Mouse (Mus musculus): Measurements from ENCODE around the gene Runx2.

The Runx2 gene

GRCm38 (mm10) chr17:44714116-44714515, 100.5 kb downstream of the Runx2 start:
- no peak for DNase-seq (ENCODE audit: low read depth, low spot score)

DNA sequence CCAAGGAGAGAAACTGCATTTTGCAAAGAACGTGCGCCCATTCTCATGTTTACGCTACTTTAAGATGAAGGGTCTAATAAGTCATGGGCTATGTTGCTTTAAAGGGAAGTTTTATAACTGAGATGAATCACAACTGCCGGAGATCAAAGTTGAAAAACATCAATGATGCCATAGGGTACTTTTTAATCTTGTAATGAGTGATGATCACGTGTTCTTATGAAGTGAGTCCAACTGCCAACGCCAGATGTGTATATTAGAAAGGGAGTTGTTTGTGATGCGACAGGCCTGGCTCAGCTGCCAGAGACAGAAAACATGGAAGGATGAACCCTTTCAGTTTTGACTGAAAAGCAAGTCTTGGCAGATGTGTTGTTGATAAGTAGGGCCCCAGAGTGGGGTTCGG, 101.2 kb downstream of the Runx2 start:
- no peak for DNase-seq (ENCODE audit: low read depth, low spot score)

GRCm38 (mm10) chr17:44709516-44710252, 104.9 kb downstream of the Runx2 start:
- no peak for DNase-seq (ENCODE audit: low read depth, low spot score)

- no peak for DNase-seq (ENCODE audit: low read depth, low spot score)
Observed at GRCm38 (mm10) chr17:44707956-44708355, 106.6 kb downstream of the Runx2 start.

- DNase-seq (ENCODE audit: low read depth, low spot score): no peak
Observed at GRCm38 (mm10) chr17:44706531-44706930, 108.1 kb downstream of the Runx2 start.

DNA sequence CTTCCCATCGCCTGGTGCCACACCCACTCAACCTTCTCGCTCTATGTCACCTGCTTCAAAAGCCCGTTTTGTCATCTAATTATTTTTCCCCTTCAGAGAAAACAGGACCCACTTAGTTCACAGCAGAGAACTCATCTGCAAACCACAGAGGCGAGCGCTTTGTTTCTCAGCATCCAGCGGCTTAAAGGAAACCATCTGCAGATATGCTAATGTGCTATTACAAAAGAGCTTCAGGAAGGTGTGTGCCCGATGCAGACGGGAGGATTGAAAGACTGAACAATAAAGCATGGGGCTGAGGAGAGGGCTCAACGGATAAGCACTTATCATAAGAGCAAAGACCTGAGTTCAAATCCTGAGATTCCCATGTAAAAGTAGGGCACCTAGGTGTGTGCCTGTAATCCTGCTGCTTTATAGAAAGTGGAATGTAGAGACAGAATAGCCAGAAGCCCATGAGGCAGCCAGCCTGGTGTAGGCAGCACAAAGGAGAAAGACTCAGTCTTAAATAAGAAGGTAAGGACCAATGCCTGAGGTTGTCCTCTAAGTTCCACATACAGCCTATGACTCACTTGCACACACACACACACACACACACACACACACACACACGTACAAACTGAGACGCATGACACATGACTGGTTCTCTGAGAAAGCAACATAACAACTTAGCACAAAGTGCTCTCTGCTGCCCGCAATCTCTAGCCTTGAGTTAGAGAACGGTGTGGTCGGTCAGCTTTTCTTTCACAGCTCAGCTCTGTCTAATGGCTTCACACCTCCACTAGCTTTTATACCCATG, 111.9 kb downstream of the Runx2 start:
- DNase-seq (ENCODE audit: low read depth, low spot score): no peak

DNA sequence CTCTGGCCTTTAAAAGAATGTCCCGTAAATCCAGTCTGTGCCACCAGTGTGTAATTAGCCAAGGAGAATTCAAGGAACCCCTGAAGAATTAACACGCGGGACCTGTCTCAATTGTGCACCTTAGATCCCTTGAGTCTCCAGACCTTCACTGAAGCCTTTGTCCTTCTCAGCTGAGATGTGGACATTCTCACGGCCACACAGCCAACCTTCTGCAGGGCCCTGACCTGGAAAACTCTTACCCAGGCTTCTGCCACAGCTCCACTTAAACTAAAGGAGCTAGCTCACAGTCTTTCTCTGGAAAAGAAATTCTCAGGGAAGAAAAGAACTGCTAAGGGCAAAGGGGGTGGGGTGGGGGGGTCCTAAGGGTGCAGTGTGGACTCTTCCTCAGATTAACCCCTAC, 113.1 kb downstream of the Runx2 start:
- no peak for DNase-seq (ENCODE audit: low read depth, low spot score)

GRCm38 (mm10) chr17:44700326-44700725, 114.3 kb downstream of the Runx2 start:
- DNase-seq (ENCODE audit: low read depth, low spot score): no peak

- DNase-seq (ENCODE audit: low read depth, low spot score): no peak
Observed at GRCm38 (mm10) chr17:44697053-44697452, 117.5 kb downstream of the Runx2 start.

DNA sequence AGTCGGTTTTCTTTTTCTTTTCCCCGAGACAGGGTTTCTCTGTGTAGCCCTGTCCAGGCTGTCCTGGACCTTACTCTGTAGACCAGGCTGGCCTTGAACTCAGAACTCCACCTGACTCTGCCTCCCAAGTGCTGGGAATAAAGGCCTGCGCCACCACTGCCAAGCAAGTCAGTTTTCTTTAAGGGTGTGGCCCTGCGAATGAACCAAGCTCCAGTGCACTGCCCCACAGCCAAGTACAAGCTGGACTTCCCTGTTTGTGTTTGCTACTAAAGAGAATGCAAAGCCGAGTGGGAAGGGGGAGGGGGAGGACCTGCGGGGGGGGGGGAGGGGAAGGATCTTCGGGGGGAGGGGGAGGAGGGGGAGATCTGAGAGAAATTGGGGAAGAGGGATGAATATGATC, 121.0 kb downstream of the Runx2 start:
- no peak for DNase-seq (ENCODE audit: low read depth, low spot score)

DNA sequence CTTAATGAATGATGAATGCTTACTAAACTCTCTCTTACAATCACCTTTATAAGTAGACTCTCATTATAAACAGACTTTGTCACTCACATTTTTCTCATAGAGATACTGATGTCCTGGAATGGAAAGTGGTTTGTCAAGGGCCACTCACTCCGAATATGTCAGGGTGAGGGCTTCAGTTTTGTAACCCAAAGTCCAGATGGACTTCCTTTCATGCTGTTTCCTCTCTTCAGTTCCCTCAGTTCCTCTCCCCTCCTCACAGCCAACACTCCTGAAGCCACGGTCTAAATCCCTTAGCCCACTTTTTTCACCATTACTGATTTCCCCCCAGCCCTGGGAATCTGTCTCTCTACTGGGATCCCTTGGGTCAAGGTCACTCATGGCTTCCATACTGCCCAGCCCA, 123.1 kb downstream of the Runx2 start:
- DNase-seq (ENCODE audit: low read depth, low spot score): no peak

GRCm38 (mm10) chr17:44690410-44691035, 124.1 kb downstream of the Runx2 start:
- no peak for DNase-seq (ENCODE audit: low read depth, low spot score)

GRCm38 (mm10) chr17:44688306-44688705, 126.3 kb downstream of the Runx2 start:
- DNase-seq (ENCODE audit: low read depth, low spot score): no peak

DNA sequence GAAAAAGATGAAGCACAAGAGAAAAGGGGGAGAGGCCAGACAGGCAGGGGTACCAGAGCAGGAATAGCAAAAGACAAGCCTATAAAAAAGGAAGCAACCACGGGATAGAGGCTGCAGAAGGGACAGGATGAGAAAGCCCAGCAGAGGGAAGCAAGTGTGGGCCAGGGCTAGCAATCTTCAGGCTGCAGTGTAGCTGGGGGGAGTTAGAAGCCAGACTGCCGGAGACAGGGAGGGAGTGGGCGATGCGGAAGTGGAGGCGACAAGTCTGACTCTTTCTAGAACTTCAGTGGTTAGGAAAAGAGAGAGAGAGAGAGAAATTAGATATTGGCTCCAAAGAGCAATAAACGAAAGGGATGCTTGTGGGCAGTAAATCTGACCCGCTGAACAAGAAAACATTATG, 129.1 kb downstream of the Runx2 start:
- DNase-seq (ENCODE audit: low read depth, low spot score): no peak

- DNase-seq (ENCODE audit: low read depth, low spot score): no peak
Observed at GRCm38 (mm10) chr17:44683026-44683425, 131.6 kb downstream of the Runx2 start.

DNA sequence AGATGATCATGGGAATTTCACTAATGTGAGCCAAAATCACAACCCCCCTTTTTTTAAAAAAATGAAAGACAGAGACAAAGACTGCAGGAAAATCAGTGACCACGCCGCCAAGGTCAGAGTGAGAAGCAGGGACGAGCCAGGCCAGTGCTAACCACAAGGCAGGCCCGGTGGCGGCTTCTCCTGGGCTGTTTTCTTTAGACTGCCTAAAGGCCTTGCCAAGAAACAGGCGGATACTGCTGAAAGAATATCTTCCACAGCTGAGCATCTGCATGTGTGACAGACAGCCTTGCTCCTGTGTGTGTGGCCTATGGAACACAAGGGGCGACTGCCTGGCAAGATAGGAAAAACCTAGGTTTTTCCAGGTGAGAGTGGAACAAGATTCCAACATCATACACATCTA, 136.8 kb downstream of the Runx2 start:
- no peak for DNase-seq (ENCODE audit: low read depth, low spot score)

DNA sequence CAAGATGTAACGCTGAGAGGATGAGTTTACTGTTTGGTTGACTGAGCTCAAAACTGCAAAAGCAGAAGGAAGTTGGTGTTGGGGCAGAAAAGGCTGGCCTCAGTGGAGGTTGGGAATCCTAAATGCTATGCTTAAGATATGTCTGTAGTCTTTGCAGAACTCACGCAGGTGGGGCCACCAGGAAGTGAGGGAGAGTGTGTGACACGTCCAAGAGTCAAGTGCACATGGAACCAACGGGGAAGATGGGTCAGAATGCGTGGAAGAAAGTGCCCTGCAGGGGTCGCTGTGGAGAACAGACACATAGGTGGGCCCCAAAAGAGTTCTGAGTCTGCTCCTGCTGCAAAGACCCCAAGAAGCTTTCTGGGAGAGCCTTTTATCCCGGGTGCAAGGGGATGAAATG, 141.8 kb downstream of the Runx2 start:
- DNase-seq (ENCODE audit: low read depth, low spot score): peak; percentile 54

- peak; percentile 11 for DNase-seq (ENCODE audit: low read depth, low spot score)
Observed at GRCm38 (mm10) chr17:44671946-44672692, 142.5 kb downstream of the Runx2 start.

- DNase-seq (ENCODE audit: low read depth, low spot score): no peak
Observed at GRCm38 (mm10) chr17:44669985-44670384, 144.6 kb downstream of the Runx2 start.

DNA sequence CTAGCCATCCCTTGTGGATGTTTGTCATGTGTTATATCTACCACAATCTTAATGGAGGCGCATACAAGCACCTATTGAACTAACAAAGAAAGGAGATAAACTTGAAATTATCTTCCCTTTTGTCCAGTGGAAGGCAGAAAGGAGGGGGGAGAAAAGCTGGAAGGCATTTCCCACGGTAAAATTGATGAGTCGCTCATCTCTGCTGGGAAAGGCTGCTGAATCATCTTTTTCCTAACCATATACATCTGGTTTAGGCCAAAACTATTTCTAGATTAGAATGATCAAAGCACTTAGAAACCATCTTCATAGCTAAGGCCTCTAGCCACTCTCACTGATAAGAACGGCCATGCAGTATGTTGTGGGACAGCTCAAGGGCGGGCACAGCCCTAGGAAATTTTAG, 147.3 kb downstream of the Runx2 start:
- no peak for DNase-seq (ENCODE audit: low read depth, low spot score)

DNA sequence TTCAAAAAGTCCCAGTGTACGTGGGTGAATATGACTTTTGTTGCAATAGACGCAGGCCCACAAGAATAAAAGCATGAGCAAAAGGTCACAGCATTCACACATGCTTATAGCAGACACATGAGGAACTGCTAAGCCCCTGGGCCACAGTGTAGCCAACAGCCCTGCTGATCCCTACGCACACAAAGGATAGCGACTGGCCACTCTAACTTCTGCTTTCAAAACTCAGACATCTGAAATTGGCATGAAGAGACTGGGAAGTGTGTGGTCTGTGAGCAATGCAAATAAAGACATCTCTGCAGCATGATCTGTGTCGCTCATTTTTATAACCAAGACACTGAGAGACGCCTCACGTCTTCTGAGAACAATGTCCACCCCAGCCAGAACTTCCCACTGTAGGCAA, 150.7 kb downstream of the Runx2 start:
- no peak for DNase-seq (ENCODE audit: low read depth, low spot score)

- DNase-seq (ENCODE audit: low read depth, low spot score): no peak
Observed at GRCm38 (mm10) chr17:44663208-44663607, 151.4 kb downstream of the Runx2 start.
